Mouse (Mus musculus) hindbrain, postnatal 0 days (tissue): ENCODE measurements around the gene Slc6a3. TPM values are rescaled to one million over a fixed set of nuclear protein-coding genes. Genes with fewer than 3 reads are reported as not detected.

ENCODE experiments used
- ATAC-seq: fragments of 200-750 bp; cut with Nextera tagmentation; 2 replicates; pipeline ENCODE4 v1.8.0; 2017; ENCODE audit warnings: mild to moderate bottlenecking, moderate TSS enrichment, moderate library complexity
- DNase-seq: peaks from one replicate; pipeline ENCODE4 v3.0.0-alpha.2; 2015; ENCODE audit warnings: low spot score
- H3K27ac ChIP-seq: fragments of 300-500 bp; sonication (generic); 2 replicates; pipeline ENCODE4 v1.5.1; 2014; ENCODE audit warnings: mild to moderate bottlenecking
- H3K27me3 ChIP-seq: fragments of 300-500 bp; sonication (generic); 2 replicates; pipeline ENCODE4 v1.6.1; 2014; ENCODE audit warnings: low read length, mixed read lengths; ENCODE audit not compliant: insufficient read depth
- H3K36me3 ChIP-seq: fragments of 300-500 bp; sonication (generic); 2 replicates; pipeline ENCODE4 v1.6.1; 2014; ENCODE audit warnings: low read length, mixed read lengths; ENCODE audit not compliant: insufficient read depth
- H3K4me1 ChIP-seq: fragments of 300-500 bp; sonication (generic); 2 replicates; pipeline ENCODE4 v1.6.1; 2014; ENCODE audit warnings: antibody characterized with exemption, low read length, mixed read lengths; ENCODE audit not compliant: insufficient read depth
- H3K4me2 ChIP-seq: fragments of 300-500 bp; sonication (generic); 2 replicates; pipeline ENCODE4 v1.6.1; 2014; ENCODE audit warnings: low read depth, mild to moderate bottlenecking, low read length, moderate library complexity, mixed read lengths
- H3K4me3 ChIP-seq: fragments of 300-500 bp; sonication (generic); 2 replicates; pipeline ENCODE4 v1.5.1; 2014; ENCODE audit warnings: low read length
- H3K9ac ChIP-seq: fragments of 300-500 bp; sonication (generic); replicated peaks from 2 replicates; pipeline ENCODE4 v1.6.1; 2014; ENCODE audit warnings: mild to moderate bottlenecking, low read length, moderate library complexity, mixed read lengths
- H3K9me3 ChIP-seq: fragments of 300-500 bp; sonication (generic); 2 replicates; pipeline ENCODE4 v1.6.1; 2016; ENCODE audit warnings: low read length, mixed read lengths
- CTCF ChIP-seq: IDR thresholded peaks from 2 replicates; pipeline ENCODE4 v1.5.1; 2016; ENCODE audit warnings: antibody characterized with exemption, control low read depth, low read depth
- WGBS: fragments of 180-500 bp; shearing (Covaris S2); extraction: QIAGEN DNeasy Blood & Tissue Kit; methylation state at CpG from one replicate; pipeline ENCODE4 v1.1.7; 2014; 5-methylcytosine and 5-hydroxymethylcytosine counted together
- polyA plus RNA-seq: library from polyadenylated mRNA; unstranded; fragments of >200 nt; fragmentation: Nextera tagmentation; extraction: Ambion mirVana; gene quantifications from 2 replicates; pipeline ENCODE4 v1.2.1, GENCODE M21; 2015
- total RNA-seq: library from RNA; depleted of rRNA; stranded (reverse); fragments of >200 nt; gene quantifications from 2 replicates; pipeline ENCODE4 v1.2.3, GENCODE M21; 2014

Gene Slc6a3
- total and polyA plus RNA-seq, 2 experiments from 2014 or later, result 0.51 to 8.5 TPM

GRCm38 (mm10) chr13:73577277-73577676, 40.7 kb downstream of the Slc6a3 start:
- WGBS, result 75% methylated on average over 2 of the region's 2 CpGs
- no peaks in the 10 kb centered on the region for H3K4me1 ChIP-seq
- DNase-seq (no peak), ATAC-seq (no peak)
- no peak for TF ChIP-seq CTCF
- no peak overlapping the region for H3K4me2 ChIP-seq
- H3K9me3 ChIP-seq, result no peaks in the 10 kb centered on the region
- H3K36me3 ChIP-seq, result no peaks in the 10 kb centered on the region
- no peak overlapping the region for H3K27ac ChIP-seq
- H3K9ac ChIP-seq, result no peak overlapping the region
- no peaks in the 10 kb centered on the region for H3K27me3 ChIP-seq
- no peak overlapping the region for H3K4me3 ChIP-seq

GRCm38 (mm10) chr13:73591488-73591887, 54.9 kb downstream of the Slc6a3 start:
- Histone ChIP-seq H3K36me3 (no peaks in the 10 kb centered on the region), H3K27ac (no peak overlapping the region), H3K9ac (no peak overlapping the region), H3K27me3 (peaks cover 4% of the 10 kb centered on the region), H3K4me3 (no peak overlapping the region), H3K9me3 (no peaks in the 10 kb centered on the region), H3K4me1 (no peaks in the 10 kb centered on the region), H3K4me2 (no peak overlapping the region)
- 82% methylated on average over 3 of the region's 3 CpGs for WGBS
- no peak for DNase-seq
- no peak for TF ChIP-seq CTCF
- ATAC-seq, result no peak

- TF ChIP-seq CTCF, result no peak
- H3K4me2 ChIP-seq, result no peak overlapping the region
- no peaks in the 10 kb centered on the region for H3K4me1 ChIP-seq
- H3K9ac ChIP-seq, result no peak overlapping the region
- no peaks in the 10 kb centered on the region for H3K36me3 ChIP-seq
- H3K27me3 ChIP-seq, result peaks cover 4% of the 10 kb centered on the region
- ATAC-seq, result no peak
- no peak overlapping the region for H3K27ac ChIP-seq
- H3K4me3 ChIP-seq, result no peak overlapping the region
- 36% methylated on average over 2 of the region's 2 CpGs for WGBS
- no peaks in the 10 kb centered on the region for H3K9me3 ChIP-seq
- DNase-seq, result no peak
These were observed 56.0 kb downstream of the Slc6a3 start for GRCm38 (mm10) chr13:73592546-73592945.

GRCm38 (mm10) chr13:73596276-73596675, 59.7 kb downstream of the Slc6a3 start:
- no peak for TF ChIP-seq CTCF

GRCm38 (mm10) chr13:73600217-73600616, 63.7 kb downstream of the Slc6a3 start:
- H3K4me2 ChIP-seq, result no peak overlapping the region
- DNase-seq, result no peak
- H3K4me1 ChIP-seq, result peaks cover 11% of the 10 kb centered on the region
- no peak for ATAC-seq
- no peak for TF ChIP-seq CTCF
- 78% methylated on average over 4 of the region's 4 CpGs for WGBS
- peaks cover 3% of the 10 kb centered on the region; the same call in 1 of the 2 replicates for H3K27me3 ChIP-seq
- no peak overlapping the region for H3K4me3 ChIP-seq
- H3K9ac ChIP-seq, result no peak overlapping the region
- no peak overlapping the region for H3K27ac ChIP-seq
- H3K9me3 ChIP-seq, result no peaks in the 10 kb centered on the region
- no peaks in the 10 kb centered on the region for H3K36me3 ChIP-seq

More at GRCm38 (mm10) chr13:73596276-73596675, 59.7 kb downstream of the Slc6a3 start:
- no peaks in the 10 kb centered on the region for H3K36me3 ChIP-seq
- WGBS, result 80% methylated on average over 4 of the region's 4 CpGs
- H3K4me1 ChIP-seq, result no peaks in the 10 kb centered on the region
- DNase-seq, result no peak
- H3K9ac ChIP-seq, result no peak overlapping the region
- H3K4me3 ChIP-seq, result no peak overlapping the region
- H3K27ac ChIP-seq, result no peak overlapping the region
- H3K4me2 ChIP-seq, result no peak overlapping the region
- H3K27me3 ChIP-seq, result peaks cover 4% of the 10 kb centered on the region; the same call in 1 of the 2 replicates
- no peak for ATAC-seq
- no peaks in the 10 kb centered on the region for H3K9me3 ChIP-seq

GRCm38 (mm10) chr13:73603046-73603445, 66.5 kb downstream of the Slc6a3 start:
- Histone ChIP-seq H3K4me1 (peaks cover 16% of the 10 kb centered on the region), H3K9ac (peak overlapping the region; percentile 88), H3K9me3 (no peaks in the 10 kb centered on the region), H3K4me3 (peak overlapping the region; percentile 80), H3K4me2 (peak overlapping the region; percentile 98), H3K27ac (0 out of 2 replicates have a peak overlapping the region, but pooled peaks have one; percentile 70), H3K36me3 (peaks cover 10% of the 10 kb centered on the region), H3K27me3 (no peaks in the 10 kb centered on the region)
- TF ChIP-seq CTCF, result no peak
- no peak for ATAC-seq
- no peak for DNase-seq
- WGBS, result 53% methylated on average over 4 of the region's 4 CpGs

- Histone ChIP-seq H3K4me3 (peak within 1 kb of the TSS; percentile 80), H3K9ac (peak within 1 kb of the TSS; percentile 88), H3K9me3 (no peaks in the 10 kb centered on the region), H3K4me1 (peaks cover 16% of the 10 kb centered on the region), H3K36me3 (peaks cover 15% of the 10 kb centered on the region), H3K27ac (peak within 1 kb of the TSS; percentile 70), H3K4me2 (peak within 1 kb of the TSS; percentile 98), H3K27me3 (no peaks in the 10 kb centered on the region)
- under 1% methylated on average over 53 of the region's 53 CpGs for WGBS
- no peak for TF ChIP-seq CTCF
- DNase-seq, result peak; percentile 98
- peak; percentile 98 for ATAC-seq
These were observed 67.1 kb downstream of the Slc6a3 start, which contains the start of gene Clptm1l for GRCm38 (mm10) chr13:73603522-73604155. Gene Clptm1l, plus strand, starts transcription at chr13:73604006.
